Mouse (Mus musculus) kidney, adult 9 months (tissue): ENCODE results near the gene Sgsm2.

Source experiments
- DNase-seq: peaks from one replicate; pipeline ENCODE4 v3.0.0; 2022

Gene Sgsm2

DNA sequence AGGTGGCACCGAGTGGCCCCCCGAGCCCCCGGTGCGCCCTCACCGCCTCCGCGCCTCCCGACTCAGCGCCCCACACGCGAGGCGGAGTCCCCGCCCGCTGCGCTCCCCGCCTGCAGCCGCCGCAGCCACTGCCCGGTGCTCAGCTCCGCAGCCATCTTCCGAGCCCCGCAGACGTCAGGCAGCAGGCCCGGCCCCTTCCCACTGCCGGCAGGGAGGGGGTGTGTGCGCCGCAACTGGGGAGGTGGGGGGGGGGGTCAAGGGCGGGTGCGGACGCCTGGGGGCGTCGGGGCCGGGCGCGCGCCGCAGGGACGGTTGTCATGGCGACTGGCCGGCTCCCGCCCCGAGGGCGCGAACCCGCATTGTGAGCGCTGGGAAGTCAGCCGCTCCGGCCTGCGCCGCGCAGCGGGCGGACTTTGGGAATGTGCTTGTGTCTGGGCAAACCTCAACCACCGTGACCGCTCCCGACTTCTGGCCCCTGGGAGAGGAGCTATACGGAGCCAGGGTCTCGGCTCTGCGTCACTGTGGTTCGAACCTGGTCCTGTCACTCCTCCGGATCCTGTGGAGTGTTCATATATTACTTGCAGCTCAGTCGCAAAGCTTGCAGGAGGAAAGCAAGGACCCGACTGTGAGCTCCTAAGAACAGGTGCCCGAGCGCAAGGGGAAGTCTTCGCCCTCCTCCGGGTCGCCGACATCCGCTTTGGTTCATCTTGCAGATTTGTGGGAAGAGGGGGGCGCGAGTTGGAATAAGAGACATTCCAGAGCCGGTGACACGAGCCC, at the start of gene Sgsm2:
Gene Sgsm2 (minus strand): TSS at position 160 of the 777 bp plus-strand sequence.
- peak; percentile 76 for DNase-seq

DNA sequence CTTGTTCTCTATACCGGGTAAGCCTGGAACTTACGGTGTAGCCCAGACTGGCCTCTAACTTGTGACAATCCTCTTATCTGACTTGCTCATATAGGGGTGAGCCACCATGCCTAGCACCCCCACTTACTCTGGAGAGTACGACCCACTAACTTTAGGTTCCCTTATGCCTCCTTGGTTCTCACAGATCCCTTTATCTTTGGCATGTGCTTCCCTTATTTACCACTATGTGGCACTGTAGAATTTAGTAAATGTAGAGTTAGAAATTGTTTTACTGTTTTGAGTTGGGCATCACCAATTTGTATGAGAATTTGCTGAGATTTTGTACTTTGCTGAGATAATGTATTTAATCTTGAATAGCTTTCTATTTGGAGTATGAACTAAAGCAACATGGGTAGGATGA, 49.5 kb upstream of the Sgsm2 start:
- peak; percentile 67 for DNase-seq

DNA sequence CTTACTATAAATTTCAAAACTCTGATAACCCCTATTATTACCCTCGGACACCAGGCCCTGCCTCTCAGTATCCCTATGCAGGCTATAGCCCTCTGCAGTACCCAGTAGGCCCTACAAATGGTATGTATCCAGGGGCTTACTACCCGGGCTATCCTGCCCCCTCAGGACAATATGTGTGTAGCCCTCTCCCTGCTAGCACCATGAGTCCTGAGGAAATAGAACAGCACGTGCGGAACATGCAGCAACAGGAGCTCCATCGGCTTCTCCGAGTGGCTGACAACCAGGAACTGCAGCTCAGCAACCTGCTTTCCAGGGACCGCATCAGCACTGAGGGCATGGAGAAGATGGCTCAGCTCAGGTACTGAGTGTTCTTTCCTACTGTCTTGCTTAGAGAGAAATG, 33.5 kb upstream of the Sgsm2 start:
- DNase-seq = no peak

DNA sequence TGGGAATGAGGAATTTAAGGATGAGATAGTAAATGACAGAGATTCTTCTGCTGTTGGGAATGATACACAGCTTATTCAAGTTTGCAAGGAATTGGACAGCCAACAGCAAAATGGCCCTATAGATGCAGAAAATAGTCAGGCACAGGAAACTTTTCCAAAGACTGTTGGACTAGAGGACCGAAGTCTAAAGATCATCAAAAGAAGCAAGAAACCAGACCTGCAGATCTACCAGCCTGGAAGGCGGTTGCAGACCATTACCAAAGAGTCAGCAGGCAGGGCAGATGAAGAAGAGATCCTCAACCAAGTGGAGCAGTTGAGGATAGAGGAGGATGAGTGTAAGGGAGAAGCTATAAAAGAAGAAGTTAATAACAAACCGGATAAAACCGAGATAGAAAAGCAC, 32.3 kb upstream of the Sgsm2 start:
- DNase-seq = peak; percentile 69

DNA sequence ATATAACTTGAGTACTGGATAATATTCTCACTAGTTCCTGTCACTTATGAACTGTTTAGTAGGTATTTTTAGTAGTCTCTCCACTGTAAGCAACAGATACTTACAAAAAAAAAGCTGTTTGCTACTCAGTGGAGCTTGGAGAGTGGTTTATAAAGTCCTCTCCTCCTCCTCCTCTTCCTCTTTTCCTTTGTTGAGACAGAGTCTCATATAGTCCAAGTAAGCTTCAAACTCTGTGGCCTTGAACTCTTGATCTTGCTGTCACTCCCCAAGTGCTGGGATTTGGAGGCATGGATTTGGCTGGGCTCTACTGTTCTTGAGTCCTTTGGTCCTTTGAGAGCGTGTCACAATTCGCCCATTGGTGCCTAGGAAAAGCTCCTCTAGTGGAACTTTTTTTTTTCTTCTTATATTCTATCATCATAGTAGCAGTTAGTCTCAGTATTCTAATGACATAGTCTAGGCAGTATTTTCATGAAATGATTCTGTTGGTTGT, 30.4 kb upstream of the Sgsm2 start:
- DNase-seq = no peak

DNA sequence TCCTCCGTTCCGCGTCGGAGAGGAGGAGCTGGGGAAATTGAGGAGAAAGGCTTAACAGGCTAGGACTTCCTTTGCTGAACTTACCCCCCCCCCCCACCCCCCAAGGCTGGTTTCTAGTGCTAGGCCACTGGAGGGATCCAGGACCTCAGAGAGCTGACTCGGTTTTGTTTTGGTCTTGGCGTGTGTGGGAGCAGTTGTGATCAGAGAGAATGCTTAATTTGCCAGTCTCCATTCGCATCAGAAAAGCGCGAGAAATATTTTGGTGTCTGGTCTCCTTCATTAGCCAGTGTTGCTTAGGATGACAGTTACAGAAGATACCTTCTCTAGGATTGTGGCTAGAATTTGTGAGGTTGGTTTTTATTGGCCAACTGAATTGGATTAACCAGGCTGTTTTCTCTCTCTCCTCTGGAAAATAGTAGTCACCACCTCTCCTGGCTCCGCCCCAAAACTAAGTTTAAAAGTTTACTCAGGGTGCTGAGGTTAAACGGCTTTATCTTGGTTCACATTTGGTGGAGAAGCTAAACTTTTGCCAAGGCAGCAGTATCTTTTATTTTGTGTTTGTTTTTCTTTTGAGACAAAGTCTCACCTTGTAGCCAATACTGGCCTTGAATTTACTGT, 29.6 kb upstream of the Sgsm2 start:
- DNase-seq = peak; percentile 94

DNA sequence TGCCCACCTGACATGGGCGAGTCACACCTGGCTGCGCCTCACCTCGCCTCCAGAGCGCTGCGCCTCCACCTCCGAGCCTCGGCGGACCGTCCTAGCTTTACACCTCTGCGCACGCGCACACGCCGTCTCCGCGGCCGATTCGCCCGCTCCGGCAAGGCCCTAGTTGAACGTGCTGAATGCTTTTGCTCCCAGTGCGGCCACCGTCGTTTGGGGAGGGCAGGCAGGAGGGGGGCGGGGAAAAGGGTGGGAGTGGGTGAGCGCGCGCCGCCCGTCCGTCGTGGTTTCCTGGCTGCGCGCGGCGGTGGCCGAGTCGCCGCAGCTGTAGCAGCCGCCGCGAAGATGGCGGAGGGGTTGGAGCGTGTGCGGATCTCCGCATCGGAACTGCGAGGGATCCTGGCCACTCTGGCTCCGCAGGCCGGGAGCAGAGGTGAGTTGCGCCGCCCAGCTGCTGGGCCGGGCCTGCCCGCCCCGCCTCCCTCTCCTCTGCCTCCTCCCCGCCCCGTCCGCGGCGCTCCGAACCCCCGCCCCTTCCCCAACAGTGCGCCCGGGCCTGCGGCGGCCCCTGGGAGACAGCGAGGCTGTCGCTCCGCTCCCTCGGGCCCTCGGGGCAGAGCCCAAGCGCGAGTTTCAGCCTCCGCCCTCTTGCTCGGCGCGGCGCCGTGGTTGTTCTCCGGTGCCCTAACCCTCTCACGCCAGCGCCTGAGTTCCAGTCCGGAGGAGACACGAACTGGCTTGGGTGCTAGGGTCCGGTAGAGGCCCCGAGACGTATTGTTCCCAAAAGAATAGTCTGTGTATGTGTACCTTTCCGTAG, 28.9 kb upstream of the Sgsm2 start, which contains the start of the genes Smg6 and Srr:
Gene Smg6 (plus strand): TSS at position 247 of the 811 bp plus-strand sequence.
Gene Srr (minus strand): TSS at position 372 of the 811 bp plus-strand sequence.
- DNase-seq = peak; percentile 92

DNA sequence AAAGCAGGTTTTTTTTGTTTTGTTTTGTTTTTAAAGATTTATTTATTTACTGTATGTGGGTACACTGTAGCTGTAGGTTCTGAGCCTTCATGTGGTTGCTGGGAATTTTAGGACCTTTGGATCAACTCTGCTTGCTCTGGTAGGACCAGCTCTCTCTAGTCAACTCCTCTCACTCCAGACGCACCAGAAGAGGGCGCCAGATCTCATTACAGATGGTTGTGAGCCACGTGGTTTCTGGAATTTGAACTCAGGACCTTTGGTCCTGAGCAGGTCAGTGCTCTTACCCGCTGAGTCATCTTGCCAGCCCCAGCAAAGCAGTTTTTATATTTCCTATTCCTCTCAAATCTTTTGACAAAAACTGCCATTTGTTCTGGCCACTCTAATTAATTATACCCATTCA, 27.3 kb upstream of the Sgsm2 start:
- peak; percentile 89 for DNase-seq

DNA sequence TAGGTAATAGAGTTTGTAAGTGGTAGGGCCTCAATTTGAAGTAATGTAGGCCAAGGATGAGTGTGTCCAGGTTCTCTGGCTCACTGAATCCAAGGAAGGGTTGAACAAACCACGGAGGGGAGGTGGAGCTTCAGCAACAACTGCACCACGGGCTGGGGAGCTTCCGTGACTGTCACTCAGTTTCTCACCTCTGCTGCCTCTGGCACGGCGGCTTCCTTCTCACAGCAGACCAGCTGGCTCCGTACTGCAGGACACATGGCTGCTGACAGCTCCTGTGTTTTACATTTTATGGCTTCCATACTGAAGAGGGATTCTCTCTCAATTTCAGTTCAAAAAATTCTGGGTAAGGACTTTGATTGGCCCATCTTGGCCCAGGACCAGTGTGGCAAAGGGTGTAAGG, 22.4 kb upstream of the Sgsm2 start:
- no peak for DNase-seq

DNA sequence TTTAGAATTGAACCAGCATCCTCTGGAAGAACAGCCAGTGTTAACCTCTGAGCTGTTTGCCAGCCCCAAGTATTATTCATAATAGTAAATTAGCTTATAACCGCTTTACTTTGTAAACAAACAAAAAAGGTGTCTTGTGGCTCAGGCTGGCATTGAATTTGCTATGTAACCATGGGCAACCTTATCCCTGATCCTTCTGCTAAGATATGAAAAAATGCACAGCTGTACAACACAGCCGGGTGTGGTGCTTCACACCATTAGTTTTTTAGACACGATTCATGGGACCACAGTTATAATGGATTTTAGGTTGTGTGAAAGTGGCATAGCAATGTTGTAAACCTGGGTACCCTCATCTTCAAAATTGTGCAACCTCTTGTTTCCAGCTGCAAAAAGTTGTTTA, 15.6 kb upstream of the Sgsm2 start:
- DNase-seq = no peak

DNA sequence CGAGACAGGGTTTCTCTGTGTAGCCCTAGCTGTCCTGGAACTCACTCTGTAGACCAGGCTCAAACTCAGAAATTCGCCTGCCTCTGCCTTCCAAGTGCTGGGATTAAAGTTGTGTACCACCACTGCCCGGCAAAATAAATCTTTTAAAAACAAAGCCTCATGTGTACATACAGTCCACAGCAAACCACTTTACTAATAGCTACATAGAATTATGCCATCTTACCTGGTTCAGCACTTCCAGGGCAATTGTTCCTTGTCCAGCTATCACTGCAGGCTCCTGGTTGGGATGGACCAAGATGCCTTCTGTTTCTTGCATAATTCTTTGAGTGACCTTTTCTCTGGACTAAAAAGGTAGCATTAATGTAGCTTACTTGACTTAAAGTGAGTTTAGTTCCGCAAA, 13.1 kb upstream of the Sgsm2 start:
- DNase-seq = no peak

DNA sequence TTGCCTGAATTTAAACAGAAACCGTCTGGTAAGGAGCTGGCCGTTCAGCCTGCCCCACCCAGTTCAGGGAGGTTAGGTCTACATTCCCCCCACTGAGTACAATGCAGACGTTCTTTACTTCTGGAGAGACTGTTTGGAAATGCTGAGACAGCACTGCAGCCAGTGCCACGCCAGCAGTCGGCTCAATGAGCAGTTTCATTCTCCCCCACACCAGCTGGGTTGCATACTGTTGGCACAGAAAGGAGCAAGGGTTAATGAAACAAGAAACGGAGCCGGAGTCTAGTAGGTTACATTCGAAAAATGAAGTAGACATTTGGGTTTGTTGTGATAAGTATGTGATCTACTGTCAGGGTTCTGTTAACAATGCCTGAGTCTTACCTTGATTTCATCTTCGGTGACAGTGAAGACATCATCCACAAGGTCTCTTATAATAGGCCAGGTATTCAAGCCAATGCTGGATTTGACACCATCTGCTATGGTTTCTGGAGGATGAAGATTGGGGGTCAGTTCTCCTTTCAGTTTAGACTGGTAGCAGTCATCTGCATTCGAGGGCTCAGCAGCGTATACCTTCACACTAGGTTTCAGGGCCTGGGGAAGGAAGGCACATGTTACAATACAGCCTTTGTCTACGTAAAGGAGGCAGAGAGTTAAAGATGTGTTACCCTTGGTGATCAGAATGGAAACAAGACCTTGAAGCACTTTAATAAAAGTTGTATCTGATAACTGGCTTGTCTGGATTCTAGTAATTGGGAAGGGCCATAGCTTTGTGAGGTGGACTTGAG, 11.9 kb upstream of the Sgsm2 start:
- peak; percentile 41 for DNase-seq

DNA sequence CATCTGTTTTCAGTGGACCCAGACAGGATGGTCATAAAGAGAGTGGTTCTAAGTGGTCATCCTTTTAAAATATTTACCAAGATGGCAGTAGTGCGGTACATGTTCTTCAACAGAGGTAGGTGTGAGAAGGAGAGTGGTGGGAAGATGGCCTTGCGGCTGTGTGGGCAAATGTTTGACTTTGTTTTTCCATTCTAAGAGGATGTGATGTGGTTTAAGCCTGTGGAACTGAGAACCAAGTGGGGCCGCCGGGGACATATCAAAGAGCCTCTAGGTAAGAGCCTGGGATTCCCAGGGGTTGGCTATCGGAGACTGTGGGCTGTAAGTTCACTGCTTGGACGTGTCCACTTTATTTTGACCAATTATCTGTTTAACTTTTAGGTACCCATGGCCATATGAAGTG, 11.0 kb upstream of the Sgsm2 start:
- DNase-seq = no peak

DNA sequence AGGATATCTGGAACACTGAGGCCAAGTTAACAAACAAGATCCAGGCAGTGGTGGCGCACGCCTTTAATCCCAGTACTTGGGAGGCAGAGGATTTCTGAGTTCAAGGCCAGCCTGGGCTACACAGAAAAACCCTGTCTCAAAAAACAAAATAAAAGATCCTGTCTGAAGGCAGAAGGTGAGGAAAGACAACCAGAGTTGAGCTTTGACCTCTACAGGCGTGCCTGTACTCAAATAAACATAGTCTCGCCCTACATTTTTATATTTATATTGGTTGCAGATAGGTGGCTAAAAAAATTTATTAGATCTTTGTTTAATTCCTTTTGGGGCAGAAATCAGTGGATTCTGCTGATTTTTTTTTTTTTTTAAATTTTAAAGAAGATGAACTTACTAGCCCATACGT, 5.6 kb upstream of the Sgsm2 start:
- no peak for DNase-seq

DNA sequence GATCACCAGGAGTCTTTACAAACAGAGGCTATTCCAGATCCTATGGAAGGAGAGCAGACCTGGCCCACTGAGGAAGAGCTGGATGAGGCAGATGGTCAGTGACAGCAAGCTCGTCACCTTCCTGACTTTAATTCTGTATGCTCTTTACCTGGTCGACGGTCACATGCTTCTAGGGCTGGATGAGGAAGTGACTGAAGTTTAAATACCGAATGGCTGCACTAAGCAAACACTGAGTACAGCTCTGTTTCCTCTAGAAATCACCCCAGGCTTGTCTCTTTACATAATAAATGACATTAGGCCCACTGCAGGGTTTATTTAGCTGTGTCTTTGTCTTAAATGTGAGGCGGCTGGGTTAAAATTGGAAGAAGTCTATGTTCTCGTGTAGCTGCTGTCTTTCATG, 4.7 kb upstream of the Sgsm2 start:
- DNase-seq = no peak

DNA sequence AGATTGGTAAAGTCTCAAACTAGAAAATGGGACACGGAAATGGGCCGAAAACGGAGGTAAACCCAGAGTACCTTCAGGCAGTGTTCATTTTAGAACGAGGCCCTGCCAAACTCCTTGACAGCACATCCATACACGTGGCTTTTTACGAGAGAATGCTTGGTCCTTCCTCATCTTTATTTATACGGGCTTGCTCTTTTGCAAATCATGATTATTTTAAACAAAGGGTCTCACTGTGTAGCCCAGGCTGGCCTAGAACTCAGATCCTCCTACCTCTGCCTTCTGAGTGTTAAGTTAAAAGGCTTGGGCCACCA, 1.6 kb upstream of the Sgsm2 start:
- DNase-seq = no peak

DNA sequence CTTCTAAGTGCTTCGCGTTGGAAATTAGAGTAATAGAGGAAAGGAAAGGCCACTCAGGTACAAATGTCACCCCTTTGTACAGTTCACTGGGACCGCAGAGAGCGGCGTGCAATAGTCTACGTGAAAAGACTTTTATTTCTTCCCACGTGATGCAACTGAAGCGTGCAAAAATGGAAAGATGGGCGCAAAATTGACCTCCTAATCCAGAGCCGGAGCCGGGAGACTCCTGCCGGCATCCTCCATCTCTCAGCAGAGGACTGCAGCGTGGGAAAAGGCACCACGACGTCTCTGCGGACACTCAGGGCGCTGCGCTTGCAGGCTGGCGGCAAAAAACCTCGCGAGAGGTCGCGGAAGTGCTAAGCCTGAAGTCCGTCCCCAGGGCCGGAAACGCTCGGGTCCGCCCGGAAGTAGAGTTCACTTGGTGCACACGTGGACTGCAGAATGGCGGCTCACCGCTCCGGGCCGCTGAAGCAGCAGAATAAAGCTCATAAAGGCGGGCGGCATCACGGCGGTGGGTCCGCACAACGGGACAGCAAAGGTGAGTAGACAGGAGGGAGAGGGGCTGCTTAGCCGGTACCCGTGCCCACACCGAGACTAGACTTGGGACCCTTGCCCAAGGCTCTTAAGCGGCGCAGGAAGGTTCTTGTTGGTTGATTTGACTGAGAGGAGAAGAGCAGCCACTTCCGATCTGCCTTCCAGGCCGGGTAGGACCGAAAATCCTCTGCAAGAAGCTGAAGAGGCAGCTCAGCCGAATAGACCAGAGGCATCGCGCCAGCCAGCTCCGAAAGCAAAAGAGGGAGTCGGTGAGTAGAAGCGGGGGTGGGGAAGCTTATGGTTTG, 1.0 kb upstream of the Sgsm2 start, which contains the start of gene Tsr1:
Gene Tsr1 (plus strand): TSS at position 394 of the 839 bp plus-strand sequence.
- peak; percentile 93 for DNase-seq

DNA sequence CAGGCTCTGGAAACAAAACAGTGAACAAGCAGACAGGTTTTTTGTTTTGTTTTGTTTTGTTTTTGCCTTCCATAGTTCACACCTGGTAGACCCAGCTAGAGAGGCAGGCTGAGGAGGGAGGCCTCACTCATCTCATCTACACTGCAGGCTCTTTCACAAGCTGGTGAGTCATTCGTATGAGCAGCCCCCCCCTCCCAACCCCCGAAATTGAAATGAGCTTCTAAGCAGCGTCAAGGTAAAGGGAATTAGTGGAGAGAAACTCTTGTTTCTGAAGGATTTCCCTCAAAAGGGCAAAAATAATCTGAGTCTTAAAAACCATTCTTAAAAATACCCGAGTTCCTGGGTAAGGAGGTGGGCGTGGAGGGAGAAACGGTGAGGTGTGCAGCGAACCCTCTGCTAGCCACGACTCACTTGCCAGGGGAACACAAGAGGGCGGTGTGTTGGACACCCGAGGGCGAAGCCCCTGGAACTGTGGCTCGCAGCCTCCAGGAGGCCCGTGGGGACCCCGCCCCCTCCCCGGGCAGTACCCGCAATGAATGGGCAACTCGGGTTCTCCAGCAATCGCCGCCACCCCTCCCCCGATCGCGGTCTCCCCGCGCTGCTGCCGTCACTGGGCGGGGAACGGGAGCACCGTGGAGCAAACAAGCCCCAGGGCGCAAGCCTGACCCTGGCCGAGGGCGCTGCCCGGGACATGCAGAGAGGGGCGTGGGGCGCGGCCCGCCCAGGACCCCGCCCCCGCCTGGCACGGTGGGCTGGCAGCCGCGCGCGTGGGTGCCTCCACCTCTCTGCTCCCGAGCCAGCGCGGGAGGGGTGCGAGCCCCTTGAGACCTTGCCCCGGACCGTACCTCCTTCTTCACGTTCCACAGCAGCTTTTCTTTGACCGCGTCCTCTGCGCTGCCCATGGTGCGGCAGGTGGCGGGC, 620 bp downstream of the Sgsm2 start:
- peak; percentile 67 for DNase-seq

DNA sequence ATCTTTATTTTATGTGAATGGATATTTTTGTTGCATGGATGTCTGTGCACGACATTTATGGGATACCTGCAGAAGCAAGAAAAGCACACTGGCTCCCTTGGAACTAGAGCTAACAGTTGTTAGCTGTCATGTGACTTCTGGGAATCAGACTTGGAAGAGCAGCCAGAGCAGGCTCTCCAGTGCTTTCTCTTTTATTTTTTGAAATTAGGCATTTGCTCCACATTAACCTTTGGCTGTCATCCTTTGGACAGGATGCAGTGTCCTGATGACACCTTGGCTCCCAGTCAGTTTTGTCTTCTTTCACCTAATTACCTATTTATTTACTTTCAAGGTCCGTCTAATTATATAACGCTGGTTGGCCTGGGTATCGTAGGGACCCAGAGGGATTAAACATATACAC, 2.2 kb downstream of the Sgsm2 start:
- DNase-seq = peak; percentile 69

DNA sequence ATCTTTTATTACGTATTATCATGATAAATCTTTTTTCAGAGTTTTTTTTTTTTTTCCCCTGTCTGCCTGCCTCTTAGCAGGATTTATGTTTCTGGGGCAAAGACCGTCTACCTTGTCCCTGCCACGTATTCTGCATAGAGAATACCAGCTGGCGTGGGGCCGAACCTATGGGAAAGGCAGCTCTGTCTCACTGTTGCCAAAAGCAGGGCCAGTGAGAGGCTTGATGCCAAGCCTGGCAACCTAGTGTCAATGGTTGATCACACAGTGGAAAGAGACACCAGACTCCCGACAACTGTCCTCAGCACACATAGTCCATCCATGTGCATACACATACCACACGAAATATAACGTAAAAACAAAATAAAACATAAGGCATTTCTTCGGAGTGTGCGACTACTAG, 13.8 kb downstream of the Sgsm2 start:
- no peak for DNase-seq

DNA sequence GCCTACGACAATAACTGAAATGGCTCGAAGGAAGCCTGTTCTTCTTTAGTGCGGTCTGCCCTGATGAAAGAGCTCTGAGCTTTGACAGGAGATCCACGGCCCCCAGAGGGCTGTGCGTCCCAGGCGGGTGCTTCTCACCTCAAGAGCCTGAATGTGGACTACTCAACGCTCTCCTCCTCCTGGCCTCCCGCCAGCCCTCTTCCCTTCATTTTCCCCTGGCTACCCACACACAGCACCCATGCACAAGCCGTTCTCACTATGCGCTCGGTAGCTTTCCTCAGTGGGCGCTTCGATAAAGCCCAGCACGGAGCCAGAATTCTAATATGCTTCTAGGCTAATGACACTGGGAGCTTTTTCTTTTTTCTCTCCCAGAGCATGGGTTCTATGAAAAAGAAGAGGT, 14.9 kb downstream of the Sgsm2 start:
- DNase-seq = no peak
